Mouse (Mus musculus) myocyte (in vitro differentiated cells): ENCODE data around the gene Fto.

ENCODE experiments used
- CEBPB ChIP-seq: IDR thresholded peaks from 2 replicates; pipeline ENCODE4 v1.6.1; 2011; ENCODE audit warnings: mild to moderate bottlenecking, moderate library complexity; ENCODE audit not compliant: poor library complexity, insufficient read depth, severe bottlenecking
- E2F4 ChIP-seq: IDR thresholded peaks from one replicate; pipeline ENCODE4 v1.6.1; 2011; ENCODE audit warnings: mild to moderate bottlenecking, control low read depth, moderate library complexity; ENCODE audit not compliant: insufficient read depth
- MAX ChIP-seq: IDR thresholded peaks from one replicate; pipeline ENCODE4 v1.6.1; 2011; ENCODE audit warnings: low read depth, mild to moderate bottlenecking, control low read depth
- MYOD1 ChIP-seq, 3 experiments: IDR thresholded peaks; one replicate each; pipeline ENCODE4 v1.6.1; 2011; ENCODE audit warnings: control low read depth in 2 of 3, low read depth in 2 of 3, mild to moderate bottlenecking in 2 of 3, moderate library complexity in 1 of 3; ENCODE audit not compliant: insufficient read length in 2 of 3, control insufficient read depth in 1 of 3
- MYOG ChIP-seq, 3 experiments: IDR thresholded peaks; one replicate each; pipeline ENCODE4 v1.6.1; 2011; ENCODE audit warnings: control low read depth in 2 of 3, low read depth in 2 of 3, mild to moderate bottlenecking in 2 of 3; ENCODE audit not compliant: insufficient read length in 2 of 3, control insufficient read depth in 1 of 3, insufficient read depth in 1 of 3
- POLR2A ChIP-seq: IDR thresholded peaks from one replicate; pipeline ENCODE4 v1.6.1; 2011; ENCODE audit warnings: low read depth, mild to moderate bottlenecking, control low read depth, moderate library complexity; ENCODE audit not compliant: insufficient read length
- POLR2AphosphoS2 ChIP-seq: IDR thresholded peaks from one replicate; pipeline ENCODE4 v1.6.1; 2011; ENCODE audit warnings: low read depth, control low read depth; ENCODE audit not compliant: insufficient read length
- REST ChIP-seq: IDR thresholded peaks from one replicate; pipeline ENCODE4 v1.6.1; 2011; ENCODE audit warnings: mild to moderate bottlenecking, control low read depth, moderate library complexity; ENCODE audit not compliant: insufficient read depth, insufficient read length
- SRF ChIP-seq: IDR thresholded peaks from one replicate; pipeline ENCODE4 v1.6.1; 2011; ENCODE audit warnings: low read depth; ENCODE audit not compliant: control insufficient read depth, insufficient read length
- TCF12 ChIP-seq: IDR thresholded peaks from one replicate; pipeline ENCODE4 v1.6.1; 2011; ENCODE audit warnings: mild to moderate bottlenecking, control low read depth; ENCODE audit not compliant: poor library complexity, insufficient read depth, severe bottlenecking
- TCF3 ChIP-seq: IDR thresholded peaks from one replicate; pipeline ENCODE4 v1.6.1; 2011; ENCODE audit warnings: low read depth, control low read depth; ENCODE audit not compliant: insufficient read length
- USF1 ChIP-seq: IDR thresholded peaks from one replicate; pipeline ENCODE4 v1.6.1; 2011; ENCODE audit warnings: low read depth, mild to moderate bottlenecking, control low read depth, moderate library complexity

DNA sequence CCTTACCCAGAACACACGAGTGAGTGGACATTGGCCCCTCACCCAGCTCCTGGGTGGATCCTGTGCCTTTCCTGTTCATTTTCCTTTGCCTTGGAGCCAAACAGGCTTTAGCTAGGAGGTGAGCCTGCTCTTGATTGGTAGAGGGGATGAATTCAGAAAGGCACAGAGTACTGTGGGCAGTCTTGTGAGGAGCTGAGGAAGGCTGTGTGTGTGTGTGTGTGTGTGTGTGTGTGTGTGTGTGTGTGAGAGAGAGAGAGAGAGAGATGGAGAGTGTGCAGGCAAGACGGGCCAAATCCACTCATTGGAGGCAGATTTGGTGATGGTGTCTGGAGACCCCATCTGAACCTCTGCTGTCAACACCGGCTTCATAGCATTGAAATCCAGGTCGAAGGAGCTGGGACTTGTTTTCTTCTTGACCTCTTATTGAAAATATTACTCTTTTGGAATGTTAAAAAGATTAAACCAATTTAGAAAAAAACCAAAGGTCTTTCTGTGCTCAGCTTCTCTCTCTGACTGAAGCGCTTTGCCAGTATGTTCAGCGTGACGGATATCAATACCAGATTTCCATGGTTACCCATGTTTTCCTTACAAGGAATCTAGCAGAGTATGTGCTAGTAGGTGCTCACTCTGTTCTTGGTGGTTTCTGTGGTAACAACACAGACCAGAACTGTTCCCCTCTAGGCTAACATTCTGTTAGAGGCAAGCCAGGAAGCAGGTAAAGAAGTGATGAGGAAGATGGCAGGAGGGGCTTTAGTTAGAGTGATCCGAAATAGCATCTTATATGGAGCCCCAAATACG lies 59.7 kb downstream of the Fto start:
- TF ChIP-seq POLR2A (no peak), E2F4 (no peak), CEBPB (no peak), USF1 (no peak), POLR2AphosphoS2 (no peak), SRF (no peak), MAX (no peak), TCF12 (no peak), REST (no peak), MYOD1 (IDR thresholded peaks at IDR 0.05; ENCODE audit: control insufficient read depth in 1 of 3, insufficient read length in 2 of 3, low read depth in 2 of 3) (no peak), MYOG (IDR thresholded peaks at IDR 0.05; ENCODE audit: control insufficient read depth in 1 of 3, insufficient read depth in 1 of 3, insufficient read length in 2 of 3, low read depth in 2 of 3) (no peak), TCF3 (no peak)
